Mouse (Mus musculus) intestine, embryonic 15.5 days (tissue): ENCODE data around the gene Akap13. TPM values are rescaled to one million over a fixed set of nuclear protein-coding genes. Genes with fewer than 3 reads are reported as not detected.
"Not testable (repeated sequence)": the region's sequence is repeated elsewhere in the genome, so short reads cannot be mapped to it uniquely, and the experiment has no call there.

Experiments
- ATAC-seq: fragments of 200-750 bp; cut with Nextera tagmentation; 2 replicates; pipeline ENCODE4 v1.8.0; 2017; ENCODE audit warnings: moderate TSS enrichment, moderate library complexity
- H3K27ac ChIP-seq: fragments of 300-500 bp; sonication (generic); 2 replicates; pipeline ENCODE4 v1.5.1; 2015; ENCODE audit warnings: mild to moderate bottlenecking, inconsistent platforms
- H3K27me3 ChIP-seq: fragments of 300-500 bp; sonication (generic); replicated peaks from 2 replicates; pipeline ENCODE4 v1.6.1; 2015; ENCODE audit warnings: inconsistent platforms
- H3K36me3 ChIP-seq: fragments of 300-500 bp; sonication (generic); 2 replicates; pipeline ENCODE4 v1.6.1; 2015; ENCODE audit warnings: inconsistent platforms
- H3K4me1 ChIP-seq: fragments of 300-500 bp; sonication (generic); replicated peaks from 2 replicates; pipeline ENCODE4 v1.6.1; 2015; ENCODE audit warnings: inconsistent platforms
- H3K4me2 ChIP-seq: fragments of 300-500 bp; sonication (generic); replicated peaks from 2 replicates; pipeline ENCODE4 v1.6.1; 2015; ENCODE audit warnings: mild to moderate bottlenecking, inconsistent platforms
- H3K4me3 ChIP-seq: fragments of 300-500 bp; sonication (generic); replicated peaks from 2 replicates; pipeline ENCODE4 v1.5.1; 2015; ENCODE audit warnings: inconsistent platforms
- H3K9ac ChIP-seq: fragments of 300-500 bp; sonication (generic); 2 replicates; pipeline ENCODE4 v1.6.1; 2015; ENCODE audit warnings: inconsistent platforms
- H3K9me3 ChIP-seq: fragments of 300-500 bp; sonication (generic); 2 replicates; pipeline ENCODE4 v1.6.1; 2016; ENCODE audit warnings: inconsistent platforms
- WGBS: fragments of 180-500 bp; shearing (Covaris S2); methylation state at CpG from one replicate; pipeline ENCODE4 v1.1.7; 2015; 5-methylcytosine and 5-hydroxymethylcytosine counted together
- polyA plus RNA-seq: library from polyadenylated mRNA; unstranded; fragments of >200 nt; fragmentation: Nextera tagmentation; extraction: Ambion mirVana; gene quantifications from 2 replicates; pipeline ENCODE4 v1.2.1, GENCODE M21; 2015

Gene Akap13
- polyA plus RNA-seq, 1 experiment from 2014 or later: 31.2 TPM

GRCm38 (mm10) chr7:75612683-75613053 is 157.3 kb downstream of the Akap13 start:
- Histone ChIP-seq H3K36me3 (peaks cover 10% of the 10 kb centered on the region; the same call in 1 of the 2 replicates), H3K4me3 (no peak overlapping the region), H3K9me3 (no peaks in the 10 kb centered on the region), H3K27ac (no peak overlapping the region), H3K4me2 (no peak overlapping the region), H3K4me1 (peaks cover 29% of the 10 kb centered on the region), H3K27me3 (no peaks in the 10 kb centered on the region), H3K9ac (no peak overlapping the region)
- no peak for ATAC-seq

DNA sequence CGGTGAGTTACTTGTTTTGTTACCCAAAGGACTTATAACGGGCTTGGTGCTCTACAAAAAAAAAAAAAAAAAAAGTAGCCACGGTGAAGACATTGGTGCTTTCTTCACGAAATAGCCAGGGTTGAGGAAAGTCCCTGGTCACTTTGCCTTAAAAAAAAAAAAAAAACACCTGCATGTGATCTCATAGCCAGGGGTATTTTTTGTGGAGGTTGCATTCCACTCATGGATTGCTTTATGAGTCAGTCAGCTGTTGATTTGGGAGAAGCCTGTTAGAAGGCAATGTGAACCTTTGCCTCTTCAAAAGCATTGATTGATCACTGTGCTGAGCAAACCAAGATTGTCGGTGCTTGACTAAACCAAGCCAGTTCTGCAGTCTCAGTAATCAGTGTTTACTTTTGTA is 157.9 kb downstream of the Akap13 start:
- Histone ChIP-seq H3K4me2 (no peak overlapping the region), H3K27me3 (no peaks in the 10 kb centered on the region), H3K9ac (no peak overlapping the region), H3K27ac (no peak overlapping the region), H3K36me3 (peaks cover 10% of the 10 kb centered on the region; the same call in 1 of the 2 replicates), H3K4me1 (peaks cover 28% of the 10 kb centered on the region), H3K9me3 (no peaks in the 10 kb centered on the region), H3K4me3 (no peak overlapping the region)
- WGBS: 41% methylated on average over 5 of the region's 5 CpGs
- ATAC-seq: 0 out of 2 replicates have a peak, but pooled peaks have one; percentile 20

- WGBS: 90% methylated on average over 8 of the region's 8 CpGs
- no peak for ATAC-seq
- Histone ChIP-seq H3K4me2 (no peak overlapping the region), H3K27me3 (no peaks in the 10 kb centered on the region), H3K4me3 (no peak overlapping the region), H3K9me3 (no peaks in the 10 kb centered on the region), H3K9ac (no peak overlapping the region), H3K36me3 (peaks cover 5% of the 10 kb centered on the region; the same call in 1 of the 2 replicates), H3K4me1 (peaks cover 17% of the 10 kb centered on the region), H3K27ac (no peak overlapping the region)
Observed at GRCm38 (mm10) chr7:75614826-75615225, 159.5 kb downstream of the Akap13 start.

DNA sequence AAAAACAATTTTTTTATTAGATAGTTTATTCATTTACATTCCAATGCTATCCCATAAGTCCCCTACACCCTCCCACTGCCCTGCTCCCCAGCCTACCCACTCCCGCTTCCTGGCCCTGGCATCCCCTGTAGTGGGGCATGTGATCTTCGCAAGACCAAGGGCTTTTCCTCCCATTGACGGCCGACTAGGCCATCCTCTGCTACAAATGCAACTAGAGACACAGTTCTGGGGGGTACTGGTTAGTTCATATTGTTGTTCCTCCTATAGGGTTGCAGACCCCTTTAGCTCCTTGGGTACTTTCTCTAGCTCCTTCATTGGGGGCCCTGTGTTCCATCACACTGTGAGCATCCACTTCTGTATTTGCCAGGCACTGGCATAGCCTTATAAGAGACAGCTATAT is 161.9 kb downstream of the Akap13 start:
- H3K27ac ChIP-seq, H3K4me1 ChIP-seq, H3K36me3 ChIP-seq, ATAC-seq, H3K9me3 ChIP-seq, H3K9ac ChIP-seq, H3K4me3 ChIP-seq, H3K4me2 ChIP-seq, H3K27me3 ChIP-seq: not testable (repeated sequence)
- 93% methylated on average over 4 of the region's 4 CpGs for WGBS

DNA sequence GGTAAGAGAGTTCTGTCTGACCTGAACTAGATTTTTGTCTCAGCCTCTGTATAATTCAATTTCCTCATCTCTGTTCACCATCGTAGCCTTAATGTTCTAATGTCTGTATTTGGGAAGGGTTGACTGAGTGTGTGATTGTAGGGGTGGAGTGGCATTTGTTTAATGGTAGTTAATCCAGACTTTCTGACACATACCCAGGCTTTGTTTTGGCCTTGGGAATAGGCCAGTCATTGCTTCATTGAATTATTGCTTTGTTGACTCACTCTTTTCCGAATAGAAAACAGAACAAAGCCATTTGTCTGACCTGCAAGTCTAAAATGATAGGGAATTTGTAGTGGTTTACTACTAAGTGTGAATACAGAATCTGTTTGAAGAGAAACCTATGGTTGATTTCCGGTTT is 163.4 kb downstream of the Akap13 start:
- H3K9ac ChIP-seq: no peak overlapping the region
- no peak overlapping the region for H3K4me2 ChIP-seq
- no peak overlapping the region for H3K27ac ChIP-seq
- H3K4me1 ChIP-seq: no peaks in the 10 kb centered on the region
- no peaks in the 10 kb centered on the region for H3K9me3 ChIP-seq
- ATAC-seq: no peak
- H3K27me3 ChIP-seq: no peaks in the 10 kb centered on the region
- no peak overlapping the region for H3K4me3 ChIP-seq
- H3K36me3 ChIP-seq: 0 out of 2 replicates have a peak, but pooled peaks cover 3% of the 10 kb centered on the region
- 70% methylated on average over 3 of the region's 3 CpGs for WGBS

GRCm38 (mm10) chr7:75619875-75620274 is 164.5 kb downstream of the Akap13 start:
- no peak overlapping the region for H3K27ac ChIP-seq
- 76% methylated on average over 6 of the region's 6 CpGs for WGBS

DNA sequence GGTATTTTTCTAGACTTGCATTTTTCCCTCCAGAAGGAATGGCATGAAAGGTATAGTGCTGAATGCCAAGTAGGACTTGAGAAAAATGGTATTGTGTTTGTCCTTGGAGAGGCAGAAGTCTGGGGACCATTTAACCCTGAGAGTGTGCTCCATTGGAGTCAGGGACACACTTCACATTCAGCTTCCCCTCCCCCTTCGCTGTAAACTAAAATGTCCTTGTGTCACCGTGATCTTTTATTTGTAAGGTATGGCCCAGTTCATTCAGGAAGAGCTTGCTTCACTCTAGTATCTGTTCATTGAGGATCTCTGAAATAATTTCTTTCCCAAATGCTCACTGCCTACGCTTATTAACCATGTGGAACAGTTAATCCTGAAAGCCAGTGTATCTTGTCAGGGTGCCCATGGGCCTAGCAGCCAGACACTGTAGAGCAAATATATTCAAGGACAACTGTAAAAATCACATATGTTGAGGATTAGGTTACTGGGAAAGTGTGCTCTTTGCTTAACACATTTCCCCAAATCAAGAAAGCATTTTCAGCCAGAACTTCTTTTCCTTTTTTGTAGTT is 165.1 kb downstream of the Akap13 start:
- H3K27me3 ChIP-seq: no peaks in the 10 kb centered on the region
- no peak overlapping the region for H3K4me3 ChIP-seq
- H3K4me1 ChIP-seq: no peaks in the 10 kb centered on the region
- no peak overlapping the region for H3K9ac ChIP-seq
- H3K36me3 ChIP-seq: 0 out of 2 replicates have a peak, but pooled peaks cover 3% of the 10 kb centered on the region
- H3K27ac ChIP-seq: no peak overlapping the region
- no peaks in the 10 kb centered on the region for H3K9me3 ChIP-seq
- WGBS: 87% methylated on average over 3 of the region's 3 CpGs
- no peak overlapping the region for H3K4me2 ChIP-seq
- no peak for ATAC-seq

More at GRCm38 (mm10) chr7:75619875-75620274, 164.5 kb downstream of the Akap13 start:
- H3K9me3 ChIP-seq: no peaks in the 10 kb centered on the region
- H3K9ac ChIP-seq: no peak overlapping the region
- no peak for ATAC-seq
- no peaks in the 10 kb centered on the region for H3K27me3 ChIP-seq
- no peaks in the 10 kb centered on the region for H3K4me1 ChIP-seq
- H3K4me3 ChIP-seq: no peak overlapping the region
- 0 out of 2 replicates have a peak, but pooled peaks cover 3% of the 10 kb centered on the region for H3K36me3 ChIP-seq
- H3K4me2 ChIP-seq: no peak overlapping the region

GRCm38 (mm10) chr7:75620976-75621375 is 165.6 kb downstream of the Akap13 start:
- H3K4me3 ChIP-seq: no peak overlapping the region
- ATAC-seq: no peak
- no peak overlapping the region for H3K4me2 ChIP-seq
- 0 out of 2 replicates have a peak, but pooled peaks cover 3% of the 10 kb centered on the region for H3K36me3 ChIP-seq
- H3K4me1 ChIP-seq: no peaks in the 10 kb centered on the region
- H3K27me3 ChIP-seq: no peaks in the 10 kb centered on the region
- no peak overlapping the region for H3K27ac ChIP-seq
- no peaks in the 10 kb centered on the region for H3K9me3 ChIP-seq
- 76% methylated on average over 4 of the region's 4 CpGs for WGBS
- no peak overlapping the region for H3K9ac ChIP-seq

- H3K9ac ChIP-seq: no peak overlapping the region
- ATAC-seq: peak; percentile 71
- no peak overlapping the region for H3K4me2 ChIP-seq
- no peaks in the 10 kb centered on the region for H3K36me3 ChIP-seq
- H3K4me1 ChIP-seq: peaks cover 9% of the 10 kb centered on the region; the same call in 1 of the 2 replicates
- H3K9me3 ChIP-seq: no peaks in the 10 kb centered on the region
- no peaks in the 10 kb centered on the region for H3K27me3 ChIP-seq
- no peak overlapping the region for H3K4me3 ChIP-seq
- WGBS: 44% methylated on average over 2 of the region's 2 CpGs
- H3K27ac ChIP-seq: peak overlapping the region; percentile 52; the same call in 1 of the 2 replicates
Observed at GRCm38 (mm10) chr7:75627831-75628230, 172.5 kb downstream of the Akap13 start.

DNA sequence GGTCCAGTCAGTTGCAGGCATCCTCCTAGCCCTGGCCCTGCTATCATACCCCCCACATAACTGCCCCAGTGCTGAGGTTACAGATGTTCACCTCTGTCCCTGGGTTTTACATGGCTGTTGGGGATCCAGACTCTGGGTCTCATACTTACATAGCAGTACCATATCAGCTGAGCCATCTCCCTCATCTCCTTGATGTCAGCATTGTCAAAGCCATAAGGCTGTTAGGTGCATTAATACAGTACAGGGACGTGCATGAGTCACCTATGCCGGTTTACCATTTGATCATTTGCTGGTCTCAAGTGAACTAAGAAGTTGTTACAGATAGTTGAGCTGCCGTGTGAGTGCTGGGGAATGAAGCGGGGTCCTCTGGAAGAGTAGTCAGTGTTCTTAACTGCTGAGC is 174.3 kb downstream of the Akap13 start:
- Histone ChIP-seq H3K9me3 (no peaks in the 10 kb centered on the region), H3K4me1 (peaks cover 9% of the 10 kb centered on the region; the same call in 1 of the 2 replicates), H3K4me3 (no peak overlapping the region), H3K4me2 (no peak overlapping the region), H3K27me3 (no peaks in the 10 kb centered on the region), H3K36me3 (no peaks in the 10 kb centered on the region), H3K9ac (no peak overlapping the region), H3K27ac (no peak overlapping the region)
- ATAC-seq: no peak
- WGBS: 89% methylated on average over 4 of the region's 4 CpGs

DNA sequence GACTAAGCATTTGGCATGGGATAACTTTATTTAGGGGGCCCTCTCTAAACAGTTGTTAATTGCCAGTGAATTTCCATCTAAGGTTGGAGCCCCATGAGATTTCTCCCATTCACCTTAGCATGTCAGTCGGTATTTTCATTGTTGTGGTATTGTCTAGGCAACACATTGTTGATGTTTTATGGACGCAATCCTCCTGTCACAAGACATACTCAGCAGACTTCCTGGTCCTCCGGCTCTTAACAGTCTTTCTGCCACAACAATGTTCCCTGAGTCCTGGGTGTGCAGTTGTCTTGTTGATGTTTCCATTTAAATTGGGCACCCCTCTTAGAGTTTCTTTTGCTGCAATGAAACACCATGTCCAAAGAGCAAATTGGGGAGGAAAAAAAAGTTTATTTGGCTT is 177.6 kb downstream of the Akap13 start:
- H3K27ac ChIP-seq: no peak overlapping the region
- no peak for ATAC-seq
- no peak overlapping the region for H3K4me2 ChIP-seq
- no peak overlapping the region for H3K9ac ChIP-seq
- H3K4me1 ChIP-seq: 0 out of 2 replicates have a peak, but pooled peaks cover 3% of the 10 kb centered on the region
- no peaks in the 10 kb centered on the region for H3K9me3 ChIP-seq
- 63% methylated on average over 3 of the region's 3 CpGs for WGBS
- H3K4me3 ChIP-seq: no peak overlapping the region
- H3K27me3 ChIP-seq: no peaks in the 10 kb centered on the region
- H3K36me3 ChIP-seq: no peaks in the 10 kb centered on the region

DNA sequence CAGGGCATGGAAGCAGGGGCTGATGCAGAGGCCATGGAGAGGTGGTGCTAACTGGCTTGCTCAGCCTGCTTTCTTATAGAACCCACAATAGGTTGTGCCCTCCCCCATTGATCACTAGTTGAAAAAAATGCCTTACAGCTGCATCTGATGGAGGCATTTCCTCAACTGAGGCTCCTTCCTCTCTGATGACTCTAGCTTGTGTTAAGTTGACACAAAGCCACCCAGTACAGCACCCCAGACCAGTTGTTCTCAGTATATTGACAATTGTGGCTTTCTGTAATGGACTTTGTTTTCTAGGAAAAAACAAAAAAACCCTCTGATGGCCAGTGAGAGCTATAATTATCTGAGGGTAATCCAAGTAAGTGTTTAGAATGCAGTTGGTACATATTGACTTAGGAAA is 178.1 kb downstream of the Akap13 start:
- ATAC-seq: no peak
- no peak overlapping the region; the same call in 1 of the 2 replicates for H3K27ac ChIP-seq
- no peaks in the 10 kb centered on the region for H3K36me3 ChIP-seq
- H3K9me3 ChIP-seq: no peaks in the 10 kb centered on the region
- no peak overlapping the region for H3K4me3 ChIP-seq
- no peaks in the 10 kb centered on the region for H3K4me1 ChIP-seq
- H3K9ac ChIP-seq: no peak overlapping the region
- H3K27me3 ChIP-seq: no peaks in the 10 kb centered on the region
- no peak overlapping the region for H3K4me2 ChIP-seq

GRCm38 (mm10) chr7:75633807-75634526 is 178.6 kb downstream of the Akap13 start:
- no peak for ATAC-seq
- 69% methylated on average over 7 of the region's 7 CpGs for WGBS
- H3K9me3 ChIP-seq: no peaks in the 10 kb centered on the region
- no peak overlapping the region for H3K4me3 ChIP-seq
- no peak overlapping the region for H3K9ac ChIP-seq
- H3K27ac ChIP-seq: no peak overlapping the region
- H3K36me3 ChIP-seq: no peaks in the 10 kb centered on the region
- H3K27me3 ChIP-seq: no peaks in the 10 kb centered on the region
- H3K4me2 ChIP-seq: no peak overlapping the region
- H3K4me1 ChIP-seq: no peaks in the 10 kb centered on the region
